Mouse (Mus musculus) thymus, postnatal 36 days (tissue): Measurements from ENCODE around the gene Slc9a5.

ENCODE experiments used
- DNase-seq, 2 experiments: peaks; one replicate each; pipeline ENCODE4 v3.0.0; 2022; ENCODE audit warnings: mixed read lengths in 2 of 2

Slc9a5 gene

DNA sequence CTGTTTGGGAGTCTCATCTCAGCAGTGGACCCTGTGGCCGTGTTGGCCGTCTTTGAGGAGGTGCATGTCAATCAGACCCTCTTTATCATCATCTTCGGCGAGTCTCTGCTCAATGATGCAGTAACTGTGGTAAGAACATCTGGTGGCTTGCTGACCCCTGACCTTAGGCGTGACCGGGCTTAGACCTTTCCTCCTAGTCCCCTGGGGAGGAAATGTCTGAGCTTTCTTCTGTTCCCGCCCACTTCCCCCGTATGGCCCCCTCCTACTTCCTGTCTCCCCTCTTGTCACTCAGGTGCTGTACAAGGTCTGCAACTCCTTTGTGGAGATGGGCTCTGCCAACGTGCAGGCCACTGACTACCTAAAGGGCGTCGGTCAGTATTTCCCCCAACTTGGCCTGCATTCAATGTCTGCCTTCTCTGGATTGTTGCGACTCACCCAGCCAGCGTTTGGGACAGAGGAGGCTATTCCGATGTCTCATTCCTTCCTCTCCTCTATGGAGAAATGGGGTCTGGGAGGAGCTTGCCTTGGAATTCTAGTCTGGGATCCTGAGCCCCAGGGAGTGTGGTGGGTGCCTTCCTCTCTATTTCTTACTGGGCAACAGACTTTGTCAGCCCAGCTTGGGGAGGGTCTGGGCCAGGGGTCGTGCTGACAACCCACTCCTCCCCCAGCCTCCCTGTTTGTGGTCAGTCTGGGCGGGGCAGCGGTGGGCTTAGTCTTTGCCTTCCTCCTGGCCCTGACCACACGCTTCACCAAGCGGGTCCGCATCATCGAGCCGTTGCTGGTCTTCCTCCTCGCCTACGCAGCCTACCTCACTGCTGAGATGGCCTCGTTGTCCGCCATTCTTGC lies 6.8 kb downstream of the Slc9a5 start:
- DNase-seq, result peak; percentile 57 to 71

DNA sequence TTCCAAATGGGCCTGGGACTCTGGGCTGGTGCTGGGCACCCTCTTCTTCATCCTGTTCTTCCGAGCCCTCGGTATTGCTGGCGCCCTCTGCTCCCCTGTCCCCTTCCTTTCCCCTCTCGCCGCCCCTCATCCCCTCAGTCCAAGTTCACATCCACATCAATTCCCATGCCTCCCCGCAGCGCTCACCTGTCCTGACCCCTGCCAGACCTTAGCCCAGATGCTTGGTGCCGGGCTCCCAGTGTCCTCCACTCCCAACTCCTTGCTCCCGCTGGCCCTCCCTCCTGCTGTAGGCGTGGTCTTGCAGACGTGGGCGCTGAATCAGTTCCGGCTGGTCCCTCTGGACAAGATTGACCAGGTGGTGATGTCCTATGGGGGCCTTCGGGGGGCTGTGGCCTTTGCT lies 8.0 kb downstream of the Slc9a5 start:
- DNase-seq, result no peak

DNA sequence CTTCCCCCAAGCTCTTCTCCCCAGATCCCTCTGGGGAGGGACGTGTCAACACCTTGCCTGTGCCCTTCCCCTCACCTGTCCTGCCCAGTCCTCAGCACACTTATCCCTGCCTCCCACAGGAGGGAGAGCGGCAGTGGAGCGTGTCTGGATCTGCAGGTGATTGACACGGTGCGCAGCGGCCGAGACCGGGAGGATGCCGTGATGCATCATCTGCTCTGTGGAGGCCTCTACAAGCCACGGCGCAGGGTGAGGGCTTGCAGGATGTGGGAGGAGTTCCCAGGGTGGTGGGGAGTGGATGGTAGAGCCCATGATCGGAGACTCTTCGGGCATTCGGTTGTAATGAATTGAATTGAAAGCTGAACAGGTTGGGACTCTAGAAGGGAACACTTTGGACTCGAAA lies 10.6 kb downstream of the Slc9a5 start:
- DNase-seq, result no peak

DNA sequence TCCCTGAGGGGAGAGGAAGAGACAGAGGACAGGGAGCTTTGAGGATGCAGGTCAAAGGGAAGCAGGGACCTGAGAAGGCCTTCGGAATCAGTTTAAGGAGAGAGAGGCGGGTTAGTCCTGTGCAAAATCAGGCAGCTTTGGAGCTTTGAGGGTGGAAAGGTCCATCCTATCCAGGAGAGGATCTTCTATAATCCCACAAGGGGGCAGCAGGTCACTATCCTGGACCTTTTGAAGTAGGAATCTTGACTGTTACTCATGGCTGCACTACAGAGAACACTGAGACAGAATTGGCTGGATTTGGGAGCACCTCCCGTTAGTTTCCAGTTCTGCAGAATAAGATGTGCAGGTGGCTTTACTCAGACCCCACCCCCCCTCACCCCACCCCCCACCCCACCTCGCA lies 11.0 kb downstream of the Slc9a5 start:
- DNase-seq, result no peak

DNA sequence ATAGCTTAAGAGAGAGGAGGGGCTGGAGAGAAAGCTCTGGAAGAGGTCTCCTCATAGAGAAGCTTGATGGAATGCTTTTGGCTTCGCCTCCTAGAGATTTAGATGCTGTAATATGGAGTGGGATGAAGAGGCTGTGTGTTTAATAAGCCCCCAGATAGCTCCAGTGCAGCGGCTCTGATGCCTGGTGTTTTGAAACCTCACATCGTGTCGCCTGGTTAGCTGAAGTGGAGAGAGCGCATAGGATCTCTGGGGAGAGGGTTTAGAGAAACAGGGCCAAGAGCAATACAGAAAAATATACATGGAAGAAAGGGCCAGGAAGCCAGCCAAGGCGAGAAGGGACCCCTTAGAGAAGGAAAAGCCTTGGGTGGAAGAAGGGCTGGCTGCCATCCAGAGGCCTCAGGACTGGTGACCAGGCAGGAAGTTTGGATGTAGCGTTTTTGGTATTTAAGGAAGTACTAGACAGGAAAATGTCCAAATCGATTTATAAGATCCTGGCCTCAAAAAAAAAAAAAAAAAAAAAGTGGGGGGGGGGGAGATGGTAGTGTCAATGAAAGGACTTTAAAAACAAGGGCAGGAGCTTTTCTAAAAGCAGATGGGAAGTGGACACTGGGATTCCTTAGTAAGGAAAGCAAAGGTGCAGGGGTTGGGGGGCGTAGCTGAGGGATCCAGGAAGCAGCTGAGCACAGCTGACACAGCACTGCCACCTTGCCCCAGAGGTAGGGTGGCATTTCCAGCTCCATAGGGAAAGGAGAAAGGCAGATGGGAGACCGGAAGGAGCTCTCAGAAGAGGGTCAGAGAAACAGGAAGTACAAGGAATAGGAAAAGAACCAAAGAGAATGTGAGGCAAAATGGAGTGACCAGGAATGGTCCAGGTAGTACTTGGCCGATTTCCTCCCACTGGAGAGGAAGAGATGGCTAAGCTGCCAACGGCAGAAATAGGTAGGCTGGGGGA lies 13.4 kb downstream of the Slc9a5 start:
- no peak for DNase-seq

DNA sequence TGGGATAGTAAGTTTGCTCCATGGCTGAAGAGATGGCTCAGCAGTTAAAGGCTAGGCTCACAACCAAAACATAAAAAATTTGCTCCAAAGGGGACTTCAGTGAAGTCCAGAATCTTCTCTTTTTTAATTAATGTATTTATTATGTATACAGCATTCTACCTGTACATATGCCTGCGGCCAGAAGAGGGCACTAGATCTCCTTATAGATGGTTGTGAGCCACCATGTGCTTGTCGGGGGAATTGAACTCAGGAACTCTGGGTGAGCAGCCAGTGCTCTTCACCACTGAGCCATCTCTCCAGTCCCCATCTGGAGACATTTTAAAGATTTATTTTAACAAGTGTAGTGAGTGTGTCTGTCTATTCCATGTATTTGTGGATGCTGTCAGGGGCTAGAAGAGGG lies 18.5 kb downstream of the Slc9a5 start:
- no peak for DNase-seq

DNA sequence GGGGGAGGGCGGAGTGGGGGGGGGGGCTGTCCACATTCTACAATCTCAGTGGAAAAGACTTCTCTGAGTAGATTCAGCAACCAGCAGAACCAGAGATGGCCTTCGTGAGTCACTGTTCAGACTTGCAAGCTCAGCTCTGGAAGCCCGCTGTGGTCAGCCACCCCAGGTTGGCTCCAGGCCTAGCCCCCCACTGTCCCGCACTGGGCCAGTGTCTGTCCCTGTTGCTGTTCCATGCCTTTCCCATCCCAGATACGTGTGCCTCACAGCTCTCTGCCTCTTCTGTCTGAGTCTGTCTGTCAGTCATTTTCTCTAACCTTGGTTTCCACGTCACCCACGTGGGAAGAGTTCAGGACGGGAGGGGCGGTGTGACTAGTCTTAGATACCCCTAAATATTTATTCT lies 23.8 kb downstream of the Slc9a5 start:
- no peak for DNase-seq

DNA sequence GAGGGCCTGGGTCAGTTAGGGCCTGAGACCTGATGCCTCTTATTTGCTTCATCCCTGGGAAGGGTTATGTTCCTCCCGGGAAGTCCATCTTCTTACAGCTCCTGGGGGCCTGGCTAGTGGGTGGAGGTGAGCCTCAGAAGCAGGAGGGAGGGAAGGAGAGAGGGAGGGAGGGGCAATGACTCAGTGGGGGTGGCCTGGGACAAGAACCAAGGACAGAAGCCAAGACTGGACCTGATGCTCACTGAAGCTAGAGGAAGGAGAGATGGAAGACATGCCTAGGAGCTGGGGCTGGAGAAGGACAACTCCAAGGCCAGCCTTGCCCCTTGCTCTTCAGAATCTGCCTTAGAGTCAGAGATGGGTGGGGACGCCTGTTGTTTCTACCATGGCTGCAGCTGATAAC lies 24.4 kb downstream of the Slc9a5 start, which contains the start of gene Plekhg4:
Gene Plekhg4, plus strand, starts transcription at position 243 of the 400 bp plus-strand sequence.
- DNase-seq, result no peak

DNA sequence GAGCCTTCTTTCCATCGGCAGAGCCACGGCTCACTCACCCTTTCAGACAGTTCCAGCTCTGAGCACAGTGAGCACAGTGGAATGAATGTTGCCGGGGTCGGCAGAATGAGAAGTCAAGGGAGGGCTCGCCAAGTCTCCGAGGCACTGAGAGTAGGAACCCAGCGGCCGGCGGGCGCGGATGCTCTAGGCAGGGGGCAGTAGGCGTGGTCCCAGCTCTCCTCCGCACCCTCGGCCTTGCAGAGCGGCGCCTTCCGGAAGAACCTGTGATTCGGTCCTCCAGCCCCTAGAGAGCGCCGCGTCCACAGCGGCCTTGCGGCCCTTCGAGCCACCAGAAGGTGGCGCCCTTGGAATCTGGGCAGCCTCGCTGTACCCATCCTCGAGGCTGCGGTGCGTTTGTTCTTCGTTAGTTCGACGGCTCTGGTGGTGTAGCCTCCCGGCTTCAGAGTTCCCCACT lies 25.9 kb downstream of the Slc9a5 start:
- DNase-seq, result no peak

DNA sequence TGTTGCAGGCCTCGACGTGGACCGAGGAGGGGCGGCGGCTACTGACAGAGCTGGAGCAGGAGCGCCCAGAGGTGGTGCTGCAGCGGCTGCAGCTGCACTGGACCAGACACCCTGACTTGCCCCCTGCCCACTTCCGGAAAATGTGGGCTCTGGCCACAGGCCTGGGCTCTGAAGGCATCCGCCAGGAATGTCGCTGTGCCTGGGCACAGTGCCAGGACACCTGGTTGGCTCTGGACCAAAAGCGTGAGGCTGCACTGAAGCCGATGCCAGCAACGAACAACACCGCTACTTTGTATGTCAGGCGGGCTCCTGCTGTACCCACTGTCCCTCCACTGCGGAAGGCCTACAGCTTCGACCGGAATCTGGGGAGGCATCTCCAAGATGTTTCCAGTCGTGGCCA lies 30.0 kb downstream of the Slc9a5 start:
- no peak for DNase-seq

DNA sequence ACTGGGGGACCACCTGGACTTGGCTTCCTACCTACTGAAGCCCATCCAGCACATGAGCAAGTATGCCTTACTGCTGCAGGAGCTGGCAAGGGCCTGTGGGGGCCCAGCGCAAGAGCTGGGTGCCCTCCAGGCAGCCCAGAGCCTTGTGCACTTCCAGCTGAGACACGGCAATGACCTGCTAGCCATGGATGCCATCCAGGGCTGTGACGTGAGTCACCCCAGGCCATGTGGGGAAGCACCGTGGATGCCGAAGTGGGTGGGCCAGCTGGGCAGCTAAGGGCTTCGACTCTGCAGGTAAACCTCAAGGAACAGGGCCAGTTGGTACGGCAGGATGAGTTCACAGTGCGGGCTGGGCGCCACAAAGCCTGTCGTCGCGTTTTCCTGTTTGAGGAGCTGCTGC lies 31.7 kb downstream of the Slc9a5 start:
- no peak for DNase-seq

DNA sequence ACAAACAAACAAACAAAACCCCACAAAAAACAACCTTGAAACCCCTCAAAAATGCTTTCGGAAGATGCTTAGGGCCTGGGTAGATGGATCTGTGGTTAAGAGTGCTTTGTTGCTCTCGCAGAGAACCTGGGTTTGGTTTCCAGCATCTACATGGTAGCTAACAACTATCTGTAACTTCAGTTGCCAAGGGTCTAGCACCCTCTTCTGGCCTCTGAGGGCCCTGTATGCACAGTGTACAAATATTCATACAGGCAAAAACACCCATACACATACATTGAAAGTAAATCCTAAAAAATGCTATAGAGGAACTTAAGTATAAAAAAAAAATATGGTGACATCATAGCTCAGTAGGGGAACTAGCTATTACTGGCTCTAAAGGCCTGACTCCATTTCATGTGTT lies 35.4 kb downstream of the Slc9a5 start:
- DNase-seq, result no peak

DNA sequence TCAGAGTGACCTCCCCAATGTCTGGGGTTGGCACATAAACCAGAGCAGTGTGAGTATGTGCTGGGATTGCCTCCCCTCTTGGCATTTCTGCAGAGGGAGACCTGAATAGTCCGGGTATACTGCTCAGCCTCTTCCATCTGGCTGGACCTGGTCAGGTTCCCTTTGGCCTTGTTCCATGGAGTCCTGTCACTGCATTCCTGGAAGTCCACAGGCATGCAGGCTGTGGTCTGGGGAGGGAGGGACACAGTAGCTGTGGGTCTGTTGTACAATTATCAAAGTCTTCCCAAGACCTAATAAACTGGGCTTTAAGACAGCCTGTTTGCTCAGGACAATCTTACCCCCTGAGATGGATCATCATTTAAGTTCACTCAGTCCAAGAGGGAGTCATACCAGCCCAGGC lies 38.5 kb downstream of the Slc9a5 start:
- no peak for DNase-seq

DNA sequence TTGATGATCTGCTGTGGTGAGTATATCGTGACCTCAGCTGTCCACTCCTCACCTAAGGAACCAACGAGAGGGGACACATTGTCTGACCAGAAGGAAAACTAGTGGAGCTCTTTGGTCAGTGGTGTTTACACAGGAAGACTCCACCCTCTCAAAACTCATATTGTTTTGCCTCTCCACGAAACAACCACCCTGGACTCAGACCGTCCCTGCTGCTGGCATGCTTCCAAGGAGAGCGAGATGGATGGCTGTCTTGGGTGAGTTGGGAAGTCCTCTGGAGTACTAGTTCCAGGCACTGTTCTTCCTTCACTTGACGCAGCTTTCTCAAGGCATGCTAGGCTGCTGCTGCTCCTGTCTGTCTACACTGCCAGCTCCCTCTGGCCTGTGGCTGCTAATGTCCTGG lies 40.5 kb downstream of the Slc9a5 start:
- no peak for DNase-seq

DNA sequence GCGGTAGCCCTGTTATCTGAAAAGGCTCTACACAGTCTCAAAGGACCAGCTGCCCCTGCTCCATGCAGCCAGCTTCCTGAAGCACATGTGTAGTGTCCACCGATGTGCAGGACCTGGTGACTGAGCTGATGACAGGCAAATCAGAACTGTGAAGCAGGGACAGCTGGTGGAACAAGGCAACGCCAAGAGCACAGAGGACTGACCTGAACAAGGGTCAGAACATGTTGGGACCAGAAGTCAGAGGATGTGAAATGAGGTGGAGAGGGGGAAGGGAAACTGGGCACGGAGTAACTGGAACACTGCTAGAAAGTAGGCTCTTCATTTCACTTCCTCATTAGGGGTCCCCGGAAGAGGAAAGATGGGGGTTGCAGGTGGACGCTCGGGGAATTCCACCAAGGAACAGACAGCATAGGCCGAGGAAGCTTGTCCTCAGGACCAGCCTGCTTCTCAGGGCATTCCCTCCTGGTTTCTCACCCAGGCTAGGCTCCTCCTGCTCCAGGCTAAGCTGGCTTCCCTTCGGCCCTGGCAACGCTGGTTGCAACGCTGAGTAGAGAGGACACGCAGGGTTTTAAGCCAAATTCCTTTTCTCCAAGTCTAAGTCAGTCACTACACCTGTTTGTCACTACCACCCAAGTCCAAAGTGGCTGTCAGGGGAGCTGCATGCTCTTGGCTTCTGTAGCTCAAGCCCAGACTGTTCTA lies 44.6 kb downstream of the Slc9a5 start:
- DNase-seq, result no peak

DNA sequence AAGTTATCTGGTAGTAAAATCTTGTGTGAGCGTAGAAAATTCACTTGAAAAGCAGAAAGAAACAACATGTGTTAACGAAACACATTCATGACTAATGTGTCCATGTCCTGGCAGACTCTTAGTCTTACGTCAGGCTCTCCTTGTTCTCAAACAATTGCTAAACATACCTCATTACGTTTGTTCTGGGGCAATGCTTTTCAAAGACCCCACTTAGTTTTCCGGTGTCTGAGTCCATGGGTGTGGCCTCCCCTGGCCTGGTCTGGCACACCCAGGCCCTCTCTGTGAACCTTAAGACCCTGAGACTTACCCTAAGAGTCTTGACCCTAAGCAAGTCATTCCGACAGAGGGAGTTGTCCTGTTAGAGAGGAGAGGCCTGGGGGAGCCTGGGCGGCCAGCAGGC lies 45.3 kb downstream of the Slc9a5 start:
- DNase-seq, result no peak

DNA sequence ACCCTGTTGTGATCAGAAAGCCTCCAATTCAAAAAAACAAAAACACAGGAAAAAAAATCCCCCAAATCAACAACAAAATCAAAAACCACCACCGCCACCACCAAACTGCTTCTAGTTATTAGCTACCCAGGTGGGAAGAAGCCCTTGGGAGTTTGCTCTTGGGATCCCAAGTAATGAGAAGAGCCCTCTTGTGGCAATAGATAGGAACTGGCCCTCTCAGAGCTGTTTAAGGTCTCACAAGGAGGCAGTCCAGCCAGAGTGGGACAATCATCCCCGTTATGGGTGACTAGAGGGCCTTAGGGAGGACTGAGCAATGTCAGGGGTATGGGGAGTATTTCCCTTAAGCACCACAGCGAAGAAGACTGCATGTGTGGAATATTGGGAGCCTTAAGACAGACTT lies 49.1 kb downstream of the Slc9a5 start:
- peak in 1 of 2 experiments; percentile 19 for DNase-seq

DNA sequence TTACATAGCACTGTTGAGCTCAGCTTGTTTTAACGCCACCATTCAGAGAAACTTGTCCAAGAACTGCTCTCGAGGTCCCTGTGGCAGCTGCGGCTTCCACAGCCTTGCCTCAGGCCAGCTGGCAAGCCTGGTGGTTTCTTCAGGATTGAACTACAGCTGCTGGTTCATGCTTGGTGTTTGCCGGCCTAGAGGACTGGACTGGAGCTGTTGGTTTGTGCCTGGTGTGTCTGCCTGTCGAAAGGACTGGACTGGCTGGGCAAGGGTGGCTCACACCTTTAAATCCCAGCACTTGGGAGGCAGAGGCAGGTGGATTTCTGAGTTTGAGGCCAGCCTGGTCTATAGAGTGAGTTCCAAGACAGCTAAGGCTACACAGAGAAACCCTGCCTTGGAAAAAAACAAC lies 51.4 kb downstream of the Slc9a5 start:
- no peak for DNase-seq

DNA sequence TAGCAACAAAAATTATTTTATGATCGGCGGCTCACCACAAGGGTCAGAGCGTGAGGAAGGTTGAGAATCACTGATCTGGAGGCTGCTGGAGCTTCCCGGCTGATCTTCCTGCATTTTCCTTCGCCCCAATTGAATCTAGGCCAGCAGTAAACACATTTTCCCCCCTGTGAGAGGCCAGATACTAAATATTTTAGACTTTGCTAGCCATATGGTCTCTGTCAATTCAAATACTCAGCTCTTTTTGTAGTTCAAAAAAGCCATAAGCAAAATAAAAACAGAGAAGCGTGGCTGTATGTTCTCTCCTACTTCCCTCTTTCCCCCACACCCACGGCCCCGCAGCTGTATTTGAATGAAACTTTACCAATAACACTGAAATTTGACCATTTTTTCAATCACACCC lies 54.8 kb downstream of the Slc9a5 start:
- DNase-seq, result no peak

DNA sequence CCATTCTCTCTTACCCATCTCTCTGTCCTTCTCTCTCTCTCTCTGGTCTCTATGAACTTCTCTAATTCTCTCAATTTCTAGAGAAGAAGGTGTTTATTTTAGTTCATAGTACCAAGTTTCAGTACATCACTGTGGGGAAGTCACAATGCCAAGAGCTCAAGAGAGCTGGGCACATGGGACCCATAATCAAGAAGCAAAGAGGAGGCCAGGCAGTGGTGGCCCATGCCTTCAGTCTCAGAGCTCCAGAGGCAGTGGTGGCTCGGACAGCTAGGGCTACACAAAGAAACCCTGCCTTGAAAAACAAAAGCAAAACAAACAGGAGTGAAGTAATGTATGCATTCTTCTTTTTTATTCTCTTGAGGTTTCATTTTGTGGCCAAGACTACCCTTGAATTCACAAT lies 55.9 kb downstream of the Slc9a5 start:
- DNase-seq, result no peak

DNA sequence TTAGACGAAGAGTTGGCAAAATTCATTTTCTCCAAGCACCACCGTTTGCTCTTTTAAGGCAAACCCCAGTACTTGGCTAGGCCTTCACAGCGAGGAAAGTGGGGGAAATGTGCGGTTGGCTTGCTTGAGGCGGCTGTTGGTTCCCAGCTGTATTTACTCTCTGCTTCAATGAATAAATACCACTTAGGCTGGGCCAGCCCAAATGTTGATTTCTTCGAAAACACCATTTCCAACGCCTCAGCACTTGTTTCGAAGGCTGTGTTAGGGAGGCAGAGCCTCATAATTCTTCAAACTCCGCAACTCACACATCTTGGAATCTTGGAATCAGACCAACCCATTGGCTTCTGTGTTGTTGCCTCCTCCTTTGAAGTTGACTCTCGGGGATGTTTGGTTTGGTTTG lies 57.8 kb downstream of the Slc9a5 start:
- DNase-seq, result no peak

DNA sequence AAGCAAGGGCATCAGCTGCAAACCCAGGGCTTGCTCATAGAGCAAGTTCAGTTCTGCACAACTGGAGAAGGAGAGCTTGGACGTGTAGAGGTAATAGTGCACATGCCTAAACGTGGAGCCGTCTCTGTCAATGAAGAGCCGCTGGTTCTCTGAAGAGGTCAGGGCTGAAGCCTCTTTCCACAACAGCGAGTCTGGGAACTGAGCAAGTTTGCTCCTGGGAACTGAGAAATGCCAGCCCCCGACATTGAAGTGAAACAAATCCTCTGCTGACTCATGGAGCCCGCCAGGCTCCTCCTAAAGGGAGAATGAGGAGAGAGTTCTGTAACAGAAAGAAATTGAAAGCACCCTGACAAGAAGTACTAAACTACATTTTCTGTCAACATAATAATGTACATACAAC lies 59.7 kb downstream of the Slc9a5 start:
- DNase-seq, result no peak

DNA sequence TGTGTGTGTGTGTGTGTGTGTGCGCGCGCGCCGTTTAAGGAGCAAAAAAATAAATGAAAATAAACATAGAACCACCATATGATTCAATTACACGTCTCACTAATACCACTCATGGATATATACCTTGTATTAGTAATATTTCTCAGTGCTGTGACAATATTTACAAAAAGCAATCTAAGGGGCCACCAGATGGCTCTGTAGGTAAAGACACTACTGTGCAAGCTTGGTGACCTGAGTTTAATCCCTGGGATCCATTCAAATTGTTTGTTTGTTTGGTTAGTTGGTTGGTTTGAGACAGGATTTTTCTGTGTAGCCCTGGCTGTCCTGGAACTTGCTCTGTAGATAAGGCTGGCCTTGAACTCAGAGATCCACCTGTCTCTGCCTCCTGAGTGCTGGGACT lies 61.3 kb downstream of the Slc9a5 start:
- no peak for DNase-seq
